Mouse (Mus musculus): ENCODE data around the gene Stub1. TPM values are rescaled to one million over a fixed set of nuclear protein-coding genes. Genes with fewer than 3 reads are reported as not detected.

The Stub1 gene
- polyA plus RNA-seq, 1 experiment from 2014 or later: 298 TPM

DNA sequence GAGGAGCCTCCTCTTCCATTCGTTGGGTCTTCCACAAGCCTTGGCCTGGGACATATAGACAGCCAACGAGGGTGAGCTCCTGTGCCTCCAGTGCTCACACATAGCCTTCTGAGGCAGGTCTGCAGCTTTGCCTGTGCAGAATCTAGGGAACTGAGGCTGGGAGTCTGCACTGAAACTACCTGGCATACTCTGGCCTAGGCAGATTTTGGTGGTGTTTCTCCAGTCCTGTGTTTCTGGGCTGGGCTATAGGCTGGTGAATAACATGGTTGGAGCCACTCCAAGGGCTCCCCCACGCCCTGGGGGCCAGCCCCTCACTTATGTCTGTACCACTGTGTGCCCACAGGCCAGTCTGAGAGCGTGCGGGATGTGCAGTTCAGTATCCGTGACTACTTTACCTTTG is 7.9 kb downstream of the Stub1 start:
- Histone ChIP-seq H3K4me3 (ENCODE audit: control insufficient read depth in 1 of 2, insufficient read depth in 1 of 2, low read depth in 1 of 2, low read length in 2 of 2) (no peak overlapping the region), H3K27ac (replicated peaks in 1 of 2; ENCODE audit: control insufficient read depth in 1 of 2, insufficient read depth in 1 of 2, low read depth in 2 of 2, low read length in 2 of 2) (no peak overlapping the region), H3K9ac (ENCODE audit: low read length) (no peak overlapping the region), H3K9me3 (ENCODE audit: control insufficient read depth, low read length) (no peaks in the 10 kb centered on the region), H3K36me3 (ENCODE audit: control insufficient read depth, insufficient read depth, low read length) (peaks cover 33% of the 10 kb centered on the region), H3K4me2 (ENCODE audit: low read length) (no peak overlapping the region), H3K4me1 (ENCODE audit: control insufficient read depth in 2 of 2, insufficient read depth in 2 of 2, low read length in 2 of 2) (peaks cover 19 to 26% of the 10 kb centered on the region in 2 experiments), H3K27me3 (ENCODE audit: control insufficient read depth, insufficient read depth, low read length) (peaks cover 23% of the 10 kb centered on the region)
- ATAC-seq (ENCODE audit: insufficient number of reproducible peaks, insufficient read depth, low FRiP score, low read depth): no peak
- WGBS: 84% methylated on average over 6 of the region's 6 CpGs

DNA sequence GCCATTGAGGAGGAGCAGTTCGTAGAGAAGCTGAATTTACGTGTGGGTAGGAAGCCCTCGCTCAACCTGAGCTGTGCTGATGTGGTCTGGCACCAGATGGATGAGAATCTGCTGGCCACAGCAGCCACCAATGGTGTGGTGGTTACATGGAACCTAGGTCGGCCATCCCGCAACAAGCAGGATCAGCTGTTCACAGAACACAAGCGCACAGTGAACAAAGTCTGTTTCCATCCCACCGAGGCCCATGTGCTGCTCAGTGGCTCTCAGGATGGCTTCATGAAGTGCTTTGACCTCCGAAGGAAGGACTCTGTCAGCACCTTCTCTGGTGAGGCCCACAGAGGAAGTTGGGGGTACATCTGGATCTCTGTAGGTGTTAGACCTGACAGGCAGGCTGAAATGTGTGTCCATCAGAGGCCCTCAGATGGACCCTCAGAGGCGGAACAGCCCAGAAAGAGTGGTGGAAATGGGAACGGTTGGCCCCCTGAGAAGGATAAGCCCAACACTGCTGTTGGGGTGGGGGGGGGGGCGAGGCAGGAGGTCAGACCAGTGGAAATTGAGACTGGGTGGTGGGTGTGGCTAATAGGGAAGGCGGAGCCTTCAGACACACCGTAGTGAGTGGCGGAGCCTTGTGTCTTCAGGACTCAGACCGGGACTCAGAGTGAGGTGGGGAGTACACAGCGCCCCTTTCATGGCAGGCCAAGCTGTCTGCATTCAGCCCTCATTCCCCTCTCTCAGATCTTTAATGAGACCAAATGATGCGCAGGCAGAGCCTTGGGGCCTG is 8.7 kb downstream of the Stub1 start:
- no peak overlapping the region for H3K27ac ChIP-seq (replicated peaks in 1 of 2; ENCODE audit: control insufficient read depth in 1 of 2, insufficient read depth in 1 of 2, low read depth in 2 of 2, low read length in 2 of 2)
- peaks cover 26% of the 10 kb centered on the region for H3K36me3 ChIP-seq (ENCODE audit: control insufficient read depth, insufficient read depth, low read length)
- peak overlapping the region; percentile 60 to 61 for H3K4me3 ChIP-seq (ENCODE audit: control insufficient read depth in 1 of 2, insufficient read depth in 1 of 2, low read depth in 1 of 2, low read length in 2 of 2)
- peaks cover 31% of the 10 kb centered on the region for H3K27me3 ChIP-seq (ENCODE audit: control insufficient read depth, insufficient read depth, low read length)
- no peak for ATAC-seq (ENCODE audit: insufficient number of reproducible peaks, insufficient read depth, low FRiP score, low read depth)
- 70% methylated on average over 17 of the region's 17 CpGs for WGBS
- H3K9ac ChIP-seq (ENCODE audit: low read length): peak overlapping the region; percentile 83
- H3K9me3 ChIP-seq (ENCODE audit: control insufficient read depth, low read length): no peaks in the 10 kb centered on the region
- H3K4me2 ChIP-seq (ENCODE audit: low read length): peak overlapping the region; percentile 87
- H3K4me1 ChIP-seq (ENCODE audit: control insufficient read depth in 2 of 2, insufficient read depth in 2 of 2, low read length in 2 of 2): peaks cover 17 to 22% of the 10 kb centered on the region in 2 experiments

DNA sequence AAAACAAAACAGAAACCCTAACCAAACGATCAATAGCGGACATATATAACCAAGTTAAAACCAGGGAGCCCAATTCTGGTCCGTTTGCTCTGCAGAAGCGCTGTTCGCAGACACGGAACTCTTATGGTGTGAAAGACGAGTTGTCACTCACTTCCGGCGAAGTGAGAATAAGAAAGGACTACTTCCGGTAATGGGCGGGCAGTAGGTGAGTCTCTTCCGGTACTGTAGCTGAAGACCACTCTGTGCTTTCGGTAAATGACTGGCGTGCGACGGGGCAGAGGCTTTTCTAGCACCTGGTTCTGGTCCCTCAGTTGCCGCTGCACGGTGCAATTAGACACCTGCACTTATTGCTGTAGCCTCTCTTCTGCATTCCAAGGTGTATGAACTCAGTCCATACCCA is 9.8 kb downstream of the Stub1 start, which contains the start of gene Wdr24:
Wdr24 (plus strand) TSS at position 176 of the 400 bp plus-strand sequence.
- H3K27ac ChIP-seq (replicated peaks in 1 of 2; ENCODE audit: control insufficient read depth in 1 of 2, insufficient read depth in 1 of 2, low read depth in 2 of 2, low read length in 2 of 2): peak within 1 kb of the TSS in 1 of 2 experiments; percentile 53; a peak in 2 of 4 replicates
- under 1% methylated on average over 18 of the region's 18 CpGs for WGBS

DNA sequence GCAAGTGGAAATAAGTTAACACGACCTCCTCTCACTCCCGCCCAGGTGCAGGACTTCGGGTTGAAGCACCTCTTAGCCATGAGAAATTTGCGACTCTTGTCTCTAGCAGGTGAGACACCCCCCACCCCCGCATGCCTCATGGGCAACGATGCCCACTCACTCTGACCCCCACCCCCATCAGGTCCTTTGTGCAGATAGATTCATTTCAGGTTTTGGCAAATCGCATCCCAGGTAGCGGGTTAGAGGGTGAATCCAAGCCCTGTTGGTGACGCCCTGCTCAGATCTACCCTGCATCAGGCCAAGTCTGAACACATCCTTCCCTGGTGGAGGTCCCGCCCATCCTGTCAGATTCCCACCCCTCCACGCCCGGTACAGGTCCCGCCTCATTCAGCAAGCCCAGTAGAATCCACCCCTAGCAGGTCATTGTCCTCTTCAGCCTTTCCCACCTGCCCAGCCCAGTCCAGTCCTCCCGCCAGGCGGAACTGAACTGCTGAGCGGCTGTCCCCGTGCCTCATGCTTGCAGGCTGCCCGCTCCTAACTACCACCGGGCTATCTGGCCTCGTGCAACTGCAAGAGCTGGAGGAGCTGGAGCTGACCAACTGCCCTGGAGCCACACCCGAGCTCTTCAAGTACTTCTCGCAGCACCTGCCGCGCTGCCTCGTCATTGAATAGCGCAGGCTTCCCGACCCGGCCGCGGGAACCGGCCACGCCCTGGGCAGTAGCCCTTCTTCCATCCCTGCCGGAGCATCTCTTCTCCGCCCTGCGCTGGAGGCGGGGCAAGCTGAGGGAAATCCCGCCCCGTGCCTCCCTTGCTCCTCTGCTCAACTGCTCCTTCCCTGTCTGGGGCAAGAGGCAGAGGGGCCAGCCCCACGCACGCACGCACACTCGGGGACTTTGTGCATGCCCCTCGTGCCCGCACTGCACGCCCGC is 14.1 kb downstream of the Stub1 start:
- H3K27ac ChIP-seq (replicated peaks in 1 of 2; ENCODE audit: control insufficient read depth in 1 of 2, insufficient read depth in 1 of 2, low read depth in 2 of 2, low read length in 2 of 2): no peak overlapping the region
- WGBS: 6% methylated on average over 46 of the region's 46 CpGs
- no peak overlapping the region for H3K9ac ChIP-seq (ENCODE audit: low read length)
- H3K4me3 ChIP-seq (ENCODE audit: control insufficient read depth in 1 of 2, insufficient read depth in 1 of 2, low read depth in 1 of 2, low read length in 2 of 2): no peak overlapping the region; a peak in 1 of 4 replicates
- no peaks in the 10 kb centered on the region for H3K36me3 ChIP-seq (ENCODE audit: control insufficient read depth, insufficient read depth, low read length)
- ATAC-seq (ENCODE audit: insufficient number of reproducible peaks, insufficient read depth, low FRiP score, low read depth): no peak
- H3K4me1 ChIP-seq (ENCODE audit: control insufficient read depth in 2 of 2, insufficient read depth in 2 of 2, low read length in 2 of 2): peaks cover 4 to 5% of the 10 kb centered on the region in 2 experiments
- peaks cover 77% of the 10 kb centered on the region for H3K27me3 ChIP-seq (ENCODE audit: control insufficient read depth, insufficient read depth, low read length)
- H3K9me3 ChIP-seq (ENCODE audit: control insufficient read depth, low read length): no peaks in the 10 kb centered on the region
- no peak overlapping the region for H3K4me2 ChIP-seq (ENCODE audit: low read length)

More for the DNA sequence above, 9.8 kb downstream of the Stub1 start, which contains the start of gene Wdr24:
- Histone ChIP-seq H3K9me3 (ENCODE audit: control insufficient read depth, low read length) (no peaks in the 10 kb centered on the region), H3K4me2 (ENCODE audit: low read length) (peak within 1 kb of the TSS; percentile 87), H3K9ac (ENCODE audit: low read length) (peak within 1 kb of the TSS; percentile 83), H3K4me1 (ENCODE audit: control insufficient read depth in 2 of 2, insufficient read depth in 2 of 2, low read length in 2 of 2) (peaks cover 13 to 16% of the 10 kb centered on the region in 2 experiments), H3K36me3 (ENCODE audit: control insufficient read depth, insufficient read depth, low read length) (peaks cover 26% of the 10 kb centered on the region), H3K4me3 (ENCODE audit: control insufficient read depth in 1 of 2, insufficient read depth in 1 of 2, low read depth in 1 of 2, low read length in 2 of 2) (peak within 1 kb of the TSS; percentile 60 to 61), H3K27me3 (ENCODE audit: control insufficient read depth, insufficient read depth, low read length) (peaks cover 42% of the 10 kb centered on the region)
- ATAC-seq (ENCODE audit: insufficient number of reproducible peaks, insufficient read depth, low FRiP score, low read depth): no peak

DNA sequence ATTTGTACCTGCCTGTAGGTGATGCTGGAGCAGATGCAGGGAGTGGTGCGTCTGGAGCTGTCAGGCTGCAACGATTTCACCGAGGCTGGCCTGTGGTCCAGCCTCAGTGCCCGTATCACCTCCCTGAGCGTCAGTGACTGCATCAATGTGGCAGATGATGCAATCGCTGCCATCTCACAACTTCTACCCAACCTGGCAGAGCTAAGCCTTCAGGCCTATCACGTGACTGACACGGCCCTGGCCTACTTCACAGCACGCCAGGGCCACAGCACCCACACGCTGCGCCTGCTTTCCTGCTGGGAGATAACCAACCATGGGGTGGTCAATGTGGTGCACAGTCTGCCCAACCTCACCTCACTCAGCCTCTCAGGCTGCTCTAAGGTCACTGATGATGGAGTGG is 15.5 kb downstream of the Stub1 start:
- ATAC-seq (ENCODE audit: insufficient number of reproducible peaks, insufficient read depth, low FRiP score, low read depth): no peak
- Histone ChIP-seq H3K27me3 (ENCODE audit: control insufficient read depth, insufficient read depth, low read length) (peaks cover 82% of the 10 kb centered on the region), H3K4me1 (ENCODE audit: control insufficient read depth in 2 of 2, insufficient read depth in 2 of 2, low read length in 2 of 2) (no peaks in the 10 kb centered on the region), H3K9ac (ENCODE audit: low read length) (no peak overlapping the region), H3K27ac (replicated peaks in 1 of 2; ENCODE audit: control insufficient read depth in 1 of 2, insufficient read depth in 1 of 2, low read depth in 2 of 2, low read length in 2 of 2) (no peak overlapping the region), H3K4me3 (ENCODE audit: control insufficient read depth in 1 of 2, insufficient read depth in 1 of 2, low read depth in 1 of 2, low read length in 2 of 2) (no peak overlapping the region), H3K36me3 (ENCODE audit: control insufficient read depth, insufficient read depth, low read length) (no peaks in the 10 kb centered on the region), H3K9me3 (ENCODE audit: control insufficient read depth, low read length) (no peaks in the 10 kb centered on the region), H3K4me2 (ENCODE audit: low read length) (no peak overlapping the region)
- WGBS: 76% methylated on average over 11 of the region's 11 CpGs

DNA sequence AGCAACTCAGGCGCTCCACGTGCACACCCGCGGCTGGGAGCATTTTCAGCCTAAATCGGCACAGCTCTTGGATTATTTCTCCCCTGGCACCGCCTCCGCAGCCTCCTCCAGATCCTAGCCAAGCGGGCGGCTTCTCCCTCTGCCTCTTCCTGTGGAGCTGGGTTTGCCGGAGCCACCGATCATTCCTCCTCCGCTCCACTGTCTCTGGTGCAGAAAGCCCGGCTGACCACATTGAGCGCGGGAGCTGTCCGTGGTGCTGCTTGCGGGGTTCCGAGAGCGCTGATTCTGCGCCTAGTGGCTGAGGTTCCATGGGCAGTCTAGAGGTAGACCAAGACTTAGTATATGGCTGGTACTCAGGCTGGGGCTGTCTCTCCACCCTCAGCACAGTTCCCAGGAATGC is 19.7 kb downstream of the Stub1 start:
- Histone ChIP-seq H3K36me3 (ENCODE audit: control insufficient read depth, insufficient read depth, low read length) (no peaks in the 10 kb centered on the region), H3K9ac (ENCODE audit: low read length) (no peak overlapping the region), H3K4me3 (ENCODE audit: control insufficient read depth in 1 of 2, insufficient read depth in 1 of 2, low read depth in 1 of 2, low read length in 2 of 2) (no peak overlapping the region), H3K27me3 (ENCODE audit: control insufficient read depth, insufficient read depth, low read length) (peaks cover 83% of the 10 kb centered on the region), H3K4me1 (ENCODE audit: control insufficient read depth in 2 of 2, insufficient read depth in 2 of 2, low read length in 2 of 2) (peaks cover 0 to 10% of the 10 kb centered on the region in 2 experiments; a peak in 1 of 4 replicates), H3K4me2 (ENCODE audit: low read length) (no peak overlapping the region), H3K9me3 (ENCODE audit: control insufficient read depth, low read length) (no peaks in the 10 kb centered on the region), H3K27ac (replicated peaks in 1 of 2; ENCODE audit: control insufficient read depth in 1 of 2, insufficient read depth in 1 of 2, low read depth in 2 of 2, low read length in 2 of 2) (no peak overlapping the region)
- no peak for ATAC-seq (ENCODE audit: insufficient number of reproducible peaks, insufficient read depth, low FRiP score, low read depth)
- 1% methylated on average over 20 of the region's 20 CpGs for WGBS

DNA sequence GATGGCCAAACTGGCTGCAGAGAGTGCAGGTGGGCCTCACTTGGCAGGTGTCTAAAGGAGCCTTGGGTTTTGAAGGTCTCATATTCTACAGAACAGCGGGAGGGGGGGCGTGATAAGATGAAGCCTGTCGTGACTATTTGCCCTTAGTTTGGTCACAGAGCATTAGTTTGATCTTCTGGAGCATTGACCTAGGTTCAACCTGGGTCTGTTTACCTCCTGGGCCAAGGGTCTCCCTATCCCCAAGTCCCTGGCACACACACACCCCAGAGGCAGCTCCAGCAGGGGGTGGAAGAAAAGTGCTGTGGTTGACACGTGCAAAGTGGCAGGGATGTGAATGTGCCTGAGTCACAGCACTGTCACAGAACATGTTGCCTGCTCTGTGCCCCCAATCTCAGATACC is 22.3 kb downstream of the Stub1 start:
- Histone ChIP-seq H3K27me3 (ENCODE audit: control insufficient read depth, insufficient read depth, low read length) (peaks cover 67% of the 10 kb centered on the region), H3K4me3 (ENCODE audit: control insufficient read depth in 1 of 2, insufficient read depth in 1 of 2, low read depth in 1 of 2, low read length in 2 of 2) (no peak overlapping the region), H3K9ac (ENCODE audit: low read length) (no peak overlapping the region), H3K36me3 (ENCODE audit: control insufficient read depth, insufficient read depth, low read length) (no peaks in the 10 kb centered on the region), H3K27ac (replicated peaks in 1 of 2; ENCODE audit: control insufficient read depth in 1 of 2, insufficient read depth in 1 of 2, low read depth in 2 of 2, low read length in 2 of 2) (no peak overlapping the region), H3K4me2 (ENCODE audit: low read length) (no peak overlapping the region), H3K4me1 (ENCODE audit: control insufficient read depth in 2 of 2, insufficient read depth in 2 of 2, low read length in 2 of 2) (peaks cover 0 to 10% of the 10 kb centered on the region in 2 experiments; a peak in 1 of 4 replicates), H3K9me3 (ENCODE audit: control insufficient read depth, low read length) (no peaks in the 10 kb centered on the region)
- ATAC-seq (ENCODE audit: insufficient number of reproducible peaks, insufficient read depth, low FRiP score, low read depth): no peak
- 63% methylated on average over 4 of the region's 4 CpGs for WGBS

All from heart, embryonic 14.5 days (tissue).